Mouse (Mus musculus): ENCODE data around the gene Wrb. TPM values are rescaled to one million over a fixed set of nuclear protein-coding genes. Genes with fewer than 3 reads are reported as not detected.

Gene Wrb
- polyA plus RNA-seq, 1 experiment: 51.0 TPM

GRCm38 (mm10) chr16:96158511-96159080 is 13.4 kb downstream of the Wrb start:
- DNase-seq (ENCODE audit: low spot score): no peak

GRCm38 (mm10) chr16:96159091-96159731 is 14.0 kb downstream of the Wrb start:
- DNase-seq (ENCODE audit: low spot score): peak; percentile 58

GRCm38 (mm10) chr16:96159794-96160346 is 14.7 kb downstream of the Wrb start:
- no peak for DNase-seq (ENCODE audit: low spot score)

GRCm38 (mm10) chr16:96160927-96161326 is 15.7 kb downstream of the Wrb start:
- no peak for DNase-seq (ENCODE audit: low spot score)

GRCm38 (mm10) chr16:96161336-96161735 is 16.1 kb downstream of the Wrb start:
- no peak for DNase-seq (ENCODE audit: low spot score)

GRCm38 (mm10) chr16:96165723-96166264 is 20.6 kb downstream of the Wrb start:
- no peak for DNase-seq (ENCODE audit: low spot score)

GRCm38 (mm10) chr16:96168837-96169236 is 23.6 kb downstream of the Wrb start:
- DNase-seq (ENCODE audit: low spot score): no peak

- DNase-seq (ENCODE audit: low spot score): no peak
These were observed 28.4 kb downstream of the Wrb start for GRCm38 (mm10) chr16:96173648-96174047.

- DNase-seq (ENCODE audit: low spot score): no peak
These were observed 30.2 kb downstream of the Wrb start for GRCm38 (mm10) chr16:96175399-96175798.

GRCm38 (mm10) chr16:96179156-96179555 is 33.9 kb downstream of the Wrb start:
- DNase-seq (ENCODE audit: low spot score): no peak

GRCm38 (mm10) chr16:96187619-96188018 is 42.4 kb downstream of the Wrb start:
- DNase-seq (ENCODE audit: low spot score): no peak

GRCm38 (mm10) chr16:96191531-96192506 is 46.6 kb downstream of the Wrb start, which contains the start of gene Lca5l:
Gene Lca5l, minus strand, starts transcription at chr16:96192271.
- DNase-seq (ENCODE audit: low spot score): peak; percentile 99

- peak; percentile 48 for DNase-seq (ENCODE audit: low spot score)
These were observed 54.9 kb downstream of the Wrb start, which contains the start of gene Sh3bgr for GRCm38 (mm10) chr16:96199913-96200701. Gene Sh3bgr, plus strand, starts transcription at chr16:96200450.

- DNase-seq (ENCODE audit: low spot score): no peak
These were observed 55.5 kb downstream of the Wrb start for GRCm38 (mm10) chr16:96200702-96201028.

GRCm38 (mm10) chr16:96201485-96202232 is 56.5 kb downstream of the Wrb start:
- no peak for DNase-seq (ENCODE audit: low spot score)

Other genes starting within 250 kb of the Wrb start
- gene Psmg1, start 154.4 kb upstream of the Wrb start, polyA plus RNA-seq (2012; rRNA removed): 33.6 and 33.8 TPM in 2 replicates
- gene Brwd1, start 62.9 kb upstream of the Wrb start, polyA plus RNA-seq (2012; rRNA removed): 47.4 and 50.1 TPM in 2 replicates
- gene Hmgn1, start 17.7 kb upstream of the Wrb start, polyA plus RNA-seq (2012; rRNA removed): 178 and 181 TPM in 2 replicates
- 1.1 and 2.0 TPM in 2 replicates for gene Lca5l, start 46.9 kb downstream of the Wrb start, polyA plus RNA-seq (2012; rRNA removed)
- 199 and 332 TPM in 2 replicates for gene Sh3bgr, start 55.0 kb downstream of the Wrb start, polyA plus RNA-seq (2012; rRNA removed)
- gene B3galt5, start 90.4 kb downstream of the Wrb start, polyA plus RNA-seq (2012; rRNA removed): 0.17 and 0.21 TPM in 2 replicates

Data from urinary bladder, adult 2 months (tissue).